Mouse (Mus musculus) left cerebral cortex, adult 8-10 months (tissue): Measurements from ENCODE around the gene Rmi1. TPM values are rescaled to one million over a fixed set of nuclear protein-coding genes. Genes with fewer than 3 reads are reported as not detected.
"Not testable (repeated sequence)": the region's sequence is repeated elsewhere in the genome, so short reads cannot be mapped to it uniquely, and the experiment has no call there.

ENCODE experiments used
- DNase-seq, 2 experiments: peaks; one replicate each; pipeline ENCODE4 v3.0.0; 2022; ENCODE audit warnings: low spot score in 2 of 2
- total RNA-seq, 4 experiments: library from RNA; stranded (reverse); gene quantifications; 2 replicates each; pipeline ENCODE4 v1.2.4; 2022

Gene Rmi1
- total RNA-seq, result 10 to 100 TPM; 13.0 to 18.3 (median 14.4) TPM

GRCm38 (mm10) chr13:58402003-58402743 lies at the start of gene Rmi1:
TSS of gene Rmi1 (plus strand) at chr13:58402248.
- peak; percentile 93 to 99 for DNase-seq

GRCm38 (mm10) chr13:58352996-58353395 lies 49.1 kb upstream of the Rmi1 start:
- no peak for DNase-seq

DNA sequence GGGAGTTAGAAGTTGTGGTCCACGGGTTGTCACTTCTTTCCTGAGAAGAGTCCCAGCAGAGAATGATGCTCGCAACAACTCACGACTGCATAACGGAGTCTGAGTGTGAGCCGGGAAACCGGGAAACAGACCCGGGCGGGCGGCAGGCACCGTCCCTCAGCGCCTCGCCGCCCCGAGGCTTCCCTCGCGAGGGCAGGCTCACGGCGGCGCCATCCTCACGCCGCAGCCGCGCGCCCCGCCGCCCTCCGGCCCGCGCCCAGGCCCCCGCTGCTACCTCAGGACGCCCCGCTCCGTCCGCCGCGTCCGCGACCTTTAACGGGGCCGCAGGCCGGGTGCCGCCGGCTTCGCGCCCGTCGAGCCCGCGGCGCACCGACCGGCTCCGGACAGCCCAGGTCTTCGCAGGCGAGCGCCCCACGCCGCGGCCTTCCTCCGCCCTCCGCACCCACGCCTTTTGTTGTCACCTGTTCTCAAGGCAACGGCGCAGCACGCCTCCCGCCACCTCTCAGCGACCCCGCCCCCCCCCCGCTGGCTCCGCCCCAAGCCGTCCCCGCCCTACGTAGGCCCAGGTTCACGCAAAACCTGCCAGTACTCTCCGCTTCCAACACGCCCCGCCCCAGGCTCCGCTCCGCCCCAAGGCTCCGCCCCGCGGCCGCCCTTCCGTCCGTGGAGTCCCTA lies 43.3 kb upstream of the Rmi1 start, which contains the start of gene Kif27:
Kif27 (minus strand) TSS at position 494 of the 675 bp plus-strand sequence.
- DNase-seq, result peak; percentile 21 to 34

DNA sequence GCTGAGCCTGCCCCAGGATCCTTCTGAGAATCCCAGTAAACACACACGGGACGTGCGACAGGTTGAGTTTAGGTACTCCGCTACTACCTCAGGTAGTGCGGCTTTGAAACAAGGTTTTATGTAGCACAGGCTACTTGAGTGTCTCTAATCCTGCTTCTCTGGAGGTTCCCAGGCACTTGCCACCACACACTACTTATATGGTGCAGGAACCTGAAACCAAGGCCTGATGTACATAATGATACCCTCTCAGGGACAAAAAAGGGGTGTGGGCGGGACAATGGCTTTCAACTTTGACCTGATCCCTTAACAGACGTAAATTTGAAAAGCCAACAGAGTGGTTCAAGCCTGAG lies 42.8 kb upstream of the Rmi1 start:
- no peak for DNase-seq

- DNase-seq, result no peak
Measured at GRCm38 (mm10) chr13:58364353-58365175, 37.5 kb upstream of the Rmi1 start.

DNA sequence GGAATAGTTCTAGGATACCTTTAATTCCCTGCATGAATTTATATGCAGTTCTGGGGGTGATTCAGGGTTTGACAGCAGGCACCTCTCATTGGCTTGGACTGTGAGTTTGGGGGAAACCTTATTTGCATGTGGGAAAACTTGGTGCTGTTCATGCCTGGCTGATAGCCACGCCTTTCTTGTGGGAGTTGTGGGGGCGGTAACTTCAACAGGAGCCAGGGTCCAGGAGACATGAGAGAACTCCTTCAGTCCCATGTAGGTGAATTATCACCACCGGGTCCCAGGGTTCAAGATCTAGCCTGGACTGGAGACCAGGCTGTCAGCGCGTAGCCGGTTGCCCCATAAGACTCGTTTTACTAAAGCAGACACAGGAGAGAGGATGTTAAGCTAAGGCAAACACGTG lies 36.9 kb upstream of the Rmi1 start:
- not testable (repeated sequence) for DNase-seq

DNA sequence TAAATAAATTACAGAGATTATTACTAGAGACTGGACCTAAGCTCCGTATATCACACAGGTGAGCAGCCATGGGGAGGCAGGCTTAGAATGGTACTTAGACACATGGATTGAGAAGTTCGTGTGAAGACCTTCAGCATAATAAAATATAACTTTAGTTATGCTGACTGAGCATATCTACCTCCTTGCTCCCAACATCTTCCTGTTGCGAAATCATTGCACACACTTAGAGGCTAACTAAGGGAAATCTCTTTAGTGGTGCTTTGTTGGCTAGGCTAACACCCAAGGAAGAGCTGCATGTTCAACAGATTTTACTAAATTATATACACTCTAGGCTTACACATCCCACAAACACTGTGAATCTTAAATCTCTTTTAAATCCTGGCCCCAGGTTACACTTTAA lies 35.7 kb upstream of the Rmi1 start:
- DNase-seq, result no peak

GRCm38 (mm10) chr13:58367641-58368040 lies 34.4 kb upstream of the Rmi1 start:
- no peak for DNase-seq

DNA sequence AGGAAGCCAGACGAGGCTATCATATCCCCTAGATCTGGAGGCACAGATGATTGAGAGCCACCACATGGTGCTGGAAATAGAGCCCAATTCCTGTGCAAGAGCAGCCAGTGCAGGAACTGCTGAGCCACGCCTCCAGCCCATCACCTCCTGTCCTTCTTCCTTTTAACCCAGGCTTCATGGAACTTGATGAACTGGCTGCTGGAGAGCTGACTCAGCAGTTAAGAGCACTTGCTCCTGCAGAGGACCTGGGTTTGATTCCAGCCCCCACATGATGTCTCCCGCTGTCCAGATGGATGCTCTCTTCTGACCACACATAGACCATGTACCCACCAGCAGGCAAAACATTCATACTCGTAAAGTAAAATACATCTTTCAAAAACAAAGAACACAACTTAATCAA lies 33.2 kb upstream of the Rmi1 start:
- DNase-seq, result no peak

GRCm38 (mm10) chr13:58372278-58373152 lies 29.5 kb upstream of the Rmi1 start:
- DNase-seq, result no peak

- no peak for DNase-seq
Measured at GRCm38 (mm10) chr13:58373153-58373470, 28.9 kb upstream of the Rmi1 start.

DNA sequence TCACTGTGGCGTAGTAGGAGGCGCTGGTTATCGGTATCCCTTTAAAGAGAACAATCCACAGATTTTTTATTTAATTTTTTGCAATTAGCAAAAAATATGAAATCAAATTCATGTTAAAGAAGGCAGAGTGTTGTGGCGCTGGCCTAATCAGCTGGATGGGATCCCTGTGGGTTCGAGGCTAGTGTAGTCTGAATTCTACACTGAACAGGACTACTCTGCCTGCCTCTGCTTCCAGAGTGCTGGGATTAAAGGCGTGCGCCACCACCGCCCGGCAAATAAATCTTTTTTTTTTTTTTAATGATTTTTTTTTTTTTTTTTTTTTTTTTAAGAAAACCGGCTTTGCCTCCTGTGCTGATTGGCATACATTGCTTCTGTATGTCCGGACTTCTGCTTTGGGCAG lies 17.7 kb upstream of the Rmi1 start:
- no peak for DNase-seq

GRCm38 (mm10) chr13:58384779-58385546 lies 17.1 kb upstream of the Rmi1 start, which contains the start of gene 2210016F16Rik:
TSS of gene 2210016F16Rik (minus strand) at chr13:58385225.
- DNase-seq, result peak in 1 of 2 experiments; percentile 32

DNA sequence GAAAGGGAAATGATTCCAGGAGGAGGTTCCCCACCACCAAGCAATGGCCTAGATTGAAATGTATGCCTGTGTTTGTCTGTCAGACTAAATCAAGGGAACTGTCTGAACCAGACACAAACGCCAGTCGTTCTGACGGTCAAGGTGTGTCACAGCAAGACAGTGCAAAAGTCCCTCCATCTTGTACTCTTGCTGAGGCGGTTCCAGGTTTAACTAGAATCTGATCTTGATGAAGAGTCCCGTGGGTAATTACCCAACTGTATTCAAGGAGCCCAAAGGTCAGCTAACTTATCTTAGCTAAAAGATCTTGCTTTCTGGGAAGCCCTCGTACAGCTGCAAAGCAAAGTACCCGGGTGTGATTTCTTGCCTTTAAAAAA lies 16.5 kb upstream of the Rmi1 start:
- DNase-seq, result no peak

- peak; percentile 27 to 56 for DNase-seq
Measured at GRCm38 (mm10) chr13:58387948-58388347, 14.1 kb upstream of the Rmi1 start.

DNA sequence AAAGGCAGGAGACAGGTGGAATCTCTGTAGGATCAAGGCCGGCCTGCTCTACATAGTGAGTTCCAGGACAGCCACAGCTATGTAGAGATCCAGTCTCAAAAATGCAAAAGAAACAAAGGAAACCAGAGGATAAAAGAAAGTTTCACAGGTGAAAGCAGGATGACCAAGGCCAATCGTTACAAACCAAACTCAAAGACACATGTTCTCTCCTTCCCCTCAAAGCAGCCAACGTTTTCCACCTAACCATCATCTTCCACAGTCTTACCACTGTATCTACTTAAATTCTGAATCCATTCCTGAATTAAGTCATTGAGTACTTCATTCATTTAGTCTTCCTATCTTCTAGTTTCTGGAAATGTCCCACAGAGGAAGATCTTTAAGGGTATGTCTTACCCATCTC lies 13.7 kb upstream of the Rmi1 start:
- no peak for DNase-seq

DNA sequence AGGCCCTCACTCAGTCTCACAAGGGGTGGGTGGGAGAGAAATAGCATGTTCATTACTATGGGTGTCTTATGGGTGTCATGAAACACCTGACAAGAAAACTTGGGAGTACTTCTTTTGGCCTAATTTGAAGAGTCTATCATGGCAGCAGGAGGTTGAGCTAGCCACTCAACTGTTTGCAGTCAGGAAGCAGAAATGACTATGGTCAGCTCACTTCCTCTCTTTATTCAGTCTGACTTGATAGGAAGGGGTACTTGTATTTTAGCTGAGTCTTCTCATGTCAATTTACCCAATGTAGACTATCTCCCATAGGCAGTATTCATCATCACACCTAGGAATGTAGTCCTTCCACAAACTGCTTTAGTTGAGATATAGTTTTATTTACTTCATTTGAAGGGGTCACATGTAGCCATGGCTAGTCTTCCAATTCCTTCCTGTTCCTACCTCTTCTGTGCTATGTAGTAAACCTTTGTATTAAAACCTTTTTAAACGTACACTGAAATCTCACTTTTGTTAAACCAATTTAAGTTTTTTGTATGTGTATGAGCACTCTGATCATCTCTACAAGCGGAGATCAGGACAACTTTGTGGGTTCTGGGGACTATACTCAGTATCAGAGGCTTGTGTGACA lies 12.6 kb upstream of the Rmi1 start:
- DNase-seq, result no peak

GRCm38 (mm10) chr13:58394392-58394791 lies 7.7 kb upstream of the Rmi1 start:
- not testable (repeated sequence) for DNase-seq

GRCm38 (mm10) chr13:58397651-58398050 lies 4.4 kb upstream of the Rmi1 start:
- no peak for DNase-seq

DNA sequence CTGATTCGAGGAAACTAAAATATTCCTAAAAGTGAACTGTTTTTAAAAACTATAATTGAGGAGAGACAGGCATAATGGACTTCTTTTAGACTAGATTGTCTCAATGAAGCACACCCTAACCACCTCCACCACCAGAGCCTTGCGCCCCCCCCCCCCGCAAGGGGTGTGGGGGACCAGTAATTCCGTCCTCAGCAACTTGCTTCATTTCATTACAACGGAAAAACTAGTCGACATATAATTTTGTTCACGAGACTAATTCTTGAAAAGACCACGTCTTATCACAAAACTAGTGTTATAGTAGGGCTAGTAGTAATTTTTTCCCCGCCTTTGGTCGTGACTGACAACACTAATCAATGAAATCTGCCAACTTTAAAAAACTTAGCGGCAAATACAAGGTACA lies 1.5 kb upstream of the Rmi1 start:
- DNase-seq, result no peak
